Mouse (Mus musculus): ENCODE data around the gene Bpnt1. TPM values are rescaled to one million over a fixed set of nuclear protein-coding genes. Genes with fewer than 3 reads are reported as not detected.

Gene Bpnt1
- 33.9 and 43.2 TPM in 2 replicates for polyA plus RNA-seq (2015; fragmentation: Nextera tagmentation; extraction: Ambion mirVana)

DNA sequence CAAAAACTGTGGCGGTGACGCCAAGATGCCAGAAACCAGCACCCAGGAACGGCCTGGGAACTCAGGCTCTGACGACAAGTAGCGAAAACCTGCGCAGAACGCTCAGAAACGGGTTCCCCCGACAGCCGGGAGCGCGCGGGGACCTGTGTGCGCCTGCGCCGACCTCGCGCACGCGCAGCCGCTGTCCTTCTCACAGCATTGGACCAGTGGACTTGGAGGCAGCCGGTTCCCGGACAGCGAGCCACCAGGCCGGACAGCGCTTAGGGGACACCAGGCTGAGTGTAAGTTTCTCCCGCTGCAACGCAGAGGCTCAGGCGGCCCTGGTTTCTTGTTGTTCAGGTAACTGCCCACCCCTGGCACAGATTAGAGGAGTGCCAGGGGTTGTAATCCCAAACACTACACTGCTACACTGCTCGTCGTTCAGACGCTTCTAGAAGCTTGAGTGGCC, at the start of gene Bpnt1:
Bpnt1 (plus strand) TSS at position 167 of the 448 bp plus-strand sequence.
- no peaks in the 10 kb centered on the region for H3K27me3 ChIP-seq (replicated peaks; ENCODE audit: control insufficient read depth, insufficient read depth, low read length)
- no peaks in the 10 kb centered on the region for H3K9me3 ChIP-seq (ENCODE audit: control insufficient read depth, low read length)
- peak within 1 kb of the TSS; percentile 89 for H3K27ac ChIP-seq (ENCODE audit: low read length)
- H3K4me2 ChIP-seq (ENCODE audit: low read length), result peak within 1 kb of the TSS; percentile 68
- peak; percentile 84 for ATAC-seq
- WGBS, result 0% methylated on average over 32 of the region's 32 CpGs
- H3K4me3 ChIP-seq (replicated peaks; ENCODE audit: low read length), result peak within 1 kb of the TSS; percentile 91
- H3K4me1 ChIP-seq (replicated peaks; ENCODE audit: control insufficient read depth, insufficient read depth, low read length), result peaks cover 26% of the 10 kb centered on the region
- peak within 1 kb of the TSS; percentile 89 for H3K9ac ChIP-seq (replicated peaks; ENCODE audit: low read depth, low read length)
- H3K36me3 ChIP-seq (ENCODE audit: control insufficient read depth, insufficient read depth), result no peaks in the 10 kb centered on the region

DNA sequence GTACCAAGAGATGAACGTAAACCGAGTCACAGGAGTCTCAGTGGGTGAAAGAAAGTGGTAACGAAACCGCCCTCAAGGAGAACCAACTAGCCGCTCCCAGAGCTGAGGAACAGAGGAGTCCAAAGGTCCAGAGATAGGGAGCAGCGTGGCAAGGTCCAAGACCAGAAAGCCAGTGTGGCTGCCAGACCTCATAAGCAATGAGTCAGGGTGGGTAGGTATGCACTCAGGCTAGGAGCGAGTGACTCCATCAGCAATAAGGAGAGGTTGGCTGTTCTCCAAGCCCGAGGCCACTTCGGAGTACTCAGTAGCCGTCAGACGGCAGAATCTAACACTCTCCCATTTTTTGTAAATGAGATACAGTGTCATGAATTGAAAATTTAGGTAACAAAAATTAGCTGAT, 49.1 kb upstream of the Bpnt1 start:
- H3K9ac ChIP-seq (replicated peaks; ENCODE audit: low read depth, low read length), result no peak overlapping the region
- no peak overlapping the region for H3K27ac ChIP-seq (ENCODE audit: low read length)
- no peaks in the 10 kb centered on the region for H3K27me3 ChIP-seq (replicated peaks; ENCODE audit: control insufficient read depth, insufficient read depth, low read length)
- H3K4me1 ChIP-seq (replicated peaks; ENCODE audit: control insufficient read depth, insufficient read depth, low read length), result peaks cover 11% of the 10 kb centered on the region
- WGBS, result 87% methylated on average over 11 of the region's 11 CpGs
- peaks cover 38% of the 10 kb centered on the region for H3K36me3 ChIP-seq (ENCODE audit: control insufficient read depth, insufficient read depth)
- no peaks in the 10 kb centered on the region for H3K9me3 ChIP-seq (ENCODE audit: control insufficient read depth, low read length)
- H3K4me2 ChIP-seq (ENCODE audit: low read length), result no peak overlapping the region
- no peak for ATAC-seq
- no peak overlapping the region for H3K4me3 ChIP-seq (replicated peaks; ENCODE audit: low read length)

DNA sequence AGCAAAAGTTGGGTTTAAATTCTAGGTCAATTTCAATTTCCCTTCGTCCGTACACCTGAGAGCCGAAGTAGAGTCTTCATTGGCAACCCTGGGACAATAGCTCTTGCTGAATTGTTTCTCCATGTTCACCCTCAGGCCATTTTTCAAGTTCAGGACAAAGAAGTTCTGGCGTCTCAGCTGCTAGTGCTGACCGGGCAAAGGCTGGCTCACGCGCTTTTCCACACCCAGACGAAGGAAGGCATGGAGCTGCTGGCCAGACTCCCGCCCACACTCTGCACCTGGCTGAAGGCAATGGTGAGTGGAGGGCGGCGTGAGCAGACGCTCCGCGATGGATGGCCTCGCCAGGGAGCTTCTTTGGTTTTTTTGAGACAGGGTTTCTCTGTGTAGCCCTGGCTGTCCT, 48.7 kb upstream of the Bpnt1 start:
- WGBS, result 92% methylated on average over 15 of the region's 15 CpGs
- no peak overlapping the region for H3K4me2 ChIP-seq (ENCODE audit: low read length)
- no peak for ATAC-seq
- no peak overlapping the region for H3K9ac ChIP-seq (replicated peaks; ENCODE audit: low read depth, low read length)
- peaks cover 11% of the 10 kb centered on the region for H3K4me1 ChIP-seq (replicated peaks; ENCODE audit: control insufficient read depth, insufficient read depth, low read length)
- peaks cover 37% of the 10 kb centered on the region for H3K36me3 ChIP-seq (ENCODE audit: control insufficient read depth, insufficient read depth)
- no peak overlapping the region for H3K4me3 ChIP-seq (replicated peaks; ENCODE audit: low read length)
- H3K9me3 ChIP-seq (ENCODE audit: control insufficient read depth, low read length), result no peaks in the 10 kb centered on the region
- no peaks in the 10 kb centered on the region for H3K27me3 ChIP-seq (replicated peaks; ENCODE audit: control insufficient read depth, insufficient read depth, low read length)
- no peak overlapping the region for H3K27ac ChIP-seq (ENCODE audit: low read length)

DNA sequence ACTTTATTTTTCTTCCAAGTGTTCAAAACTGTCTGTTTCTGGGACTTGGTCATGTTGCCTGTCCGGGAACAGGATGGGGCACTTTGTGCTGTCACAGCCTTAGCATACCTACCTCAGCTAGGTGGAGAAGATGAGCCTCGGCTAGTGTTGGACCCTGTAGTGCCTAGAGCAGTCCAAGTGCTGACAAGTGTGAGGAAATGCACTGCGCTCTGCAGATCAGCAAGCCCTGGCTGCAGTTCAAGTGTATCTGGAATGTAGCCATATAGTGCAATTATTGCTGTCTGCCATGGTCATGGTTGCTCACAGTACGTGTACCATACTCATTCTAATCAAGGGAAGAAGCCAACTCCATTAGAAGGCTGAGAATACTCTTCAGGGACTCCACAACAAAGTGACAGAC, 47.2 kb upstream of the Bpnt1 start:
- no peak overlapping the region for H3K4me2 ChIP-seq (ENCODE audit: low read length)
- peaks cover 11% of the 10 kb centered on the region for H3K4me1 ChIP-seq (replicated peaks; ENCODE audit: control insufficient read depth, insufficient read depth, low read length)
- H3K4me3 ChIP-seq (replicated peaks; ENCODE audit: low read length), result no peak overlapping the region
- H3K9ac ChIP-seq (replicated peaks; ENCODE audit: low read depth, low read length), result no peak overlapping the region
- WGBS, result 40% methylated on average over 4 of the region's 4 CpGs
- H3K27ac ChIP-seq (ENCODE audit: low read length), result peak overlapping the region; percentile 48
- H3K9me3 ChIP-seq (ENCODE audit: control insufficient read depth, low read length), result no peaks in the 10 kb centered on the region
- peaks cover 35% of the 10 kb centered on the region for H3K36me3 ChIP-seq (ENCODE audit: control insufficient read depth, insufficient read depth)
- H3K27me3 ChIP-seq (replicated peaks; ENCODE audit: control insufficient read depth, insufficient read depth, low read length), result no peaks in the 10 kb centered on the region
- ATAC-seq, result peak; percentile 89

DNA sequence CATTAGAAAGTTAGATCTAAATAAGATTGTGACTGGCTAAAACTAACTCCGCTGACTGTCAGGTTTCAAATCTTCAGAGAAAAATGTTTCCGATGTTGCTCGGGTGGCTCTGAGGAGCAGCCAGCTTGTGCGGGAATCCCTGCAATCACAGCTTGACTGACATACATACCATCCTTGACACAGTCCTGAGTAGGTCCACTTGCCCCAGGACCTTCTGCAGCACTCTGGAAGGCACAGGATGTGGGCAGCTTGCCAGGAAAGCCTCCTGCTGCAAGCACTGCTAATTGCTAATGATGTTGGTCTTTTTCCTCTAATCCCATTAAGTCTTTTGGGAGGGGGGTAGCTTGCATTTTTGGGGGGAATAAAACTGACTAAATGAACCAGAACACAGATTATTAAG, 46.8 kb upstream of the Bpnt1 start:
- Histone ChIP-seq H3K27ac (ENCODE audit: low read length) (peak overlapping the region; percentile 48), H3K4me2 (ENCODE audit: low read length) (no peak overlapping the region), H3K9ac (replicated peaks; ENCODE audit: low read depth, low read length) (no peak overlapping the region), H3K9me3 (ENCODE audit: control insufficient read depth, low read length) (no peaks in the 10 kb centered on the region), H3K4me1 (replicated peaks; ENCODE audit: control insufficient read depth, insufficient read depth, low read length) (peaks cover 11% of the 10 kb centered on the region), H3K36me3 (ENCODE audit: control insufficient read depth, insufficient read depth) (peaks cover 35% of the 10 kb centered on the region), H3K4me3 (replicated peaks; ENCODE audit: low read length) (no peak overlapping the region), H3K27me3 (replicated peaks; ENCODE audit: control insufficient read depth, insufficient read depth, low read length) (no peaks in the 10 kb centered on the region)
- peak; percentile 85 for ATAC-seq
- 56% methylated on average over 4 of the region's 4 CpGs for WGBS

DNA sequence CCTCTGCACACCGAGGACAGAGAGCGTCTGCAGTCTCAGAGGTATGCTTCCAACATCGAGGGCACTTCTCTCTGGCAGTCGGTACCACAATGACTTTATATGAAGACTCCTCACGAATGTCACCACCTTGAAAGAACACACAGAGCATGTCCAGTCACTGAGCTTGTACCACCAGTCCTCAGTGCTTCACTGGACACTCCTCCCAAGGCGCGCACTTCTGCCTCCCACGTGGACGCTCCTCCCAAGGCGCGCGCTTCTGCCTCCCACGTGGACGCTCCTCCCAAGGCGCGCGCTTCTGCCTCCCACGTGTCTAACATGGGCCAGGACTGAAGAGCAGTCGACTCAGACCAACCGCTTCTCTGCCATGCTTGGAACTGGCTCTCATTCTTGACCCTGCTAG, 44.9 kb upstream of the Bpnt1 start:
- H3K4me1 ChIP-seq (replicated peaks; ENCODE audit: control insufficient read depth, insufficient read depth, low read length), result peaks cover 11% of the 10 kb centered on the region
- H3K9me3 ChIP-seq (ENCODE audit: control insufficient read depth, low read length), result no peaks in the 10 kb centered on the region
- H3K4me2 ChIP-seq (ENCODE audit: low read length), result no peak overlapping the region
- WGBS, result 94% methylated on average over 20 of the region's 20 CpGs
- no peak overlapping the region for H3K9ac ChIP-seq (replicated peaks; ENCODE audit: low read depth, low read length)
- H3K27me3 ChIP-seq (replicated peaks; ENCODE audit: control insufficient read depth, insufficient read depth, low read length), result no peaks in the 10 kb centered on the region
- no peak overlapping the region for H3K4me3 ChIP-seq (replicated peaks; ENCODE audit: low read length)
- H3K27ac ChIP-seq (ENCODE audit: low read length), result no peak overlapping the region
- no peak for ATAC-seq
- H3K36me3 ChIP-seq (ENCODE audit: control insufficient read depth, insufficient read depth), result peaks cover 32% of the 10 kb centered on the region

GRCm38 (mm10) chr1:185289231-185289630, 42.7 kb upstream of the Bpnt1 start:
- Histone ChIP-seq H3K4me3 (replicated peaks; ENCODE audit: low read length) (no peak overlapping the region), H3K36me3 (ENCODE audit: control insufficient read depth, insufficient read depth) (peaks cover 31% of the 10 kb centered on the region), H3K27ac (ENCODE audit: low read length) (no peak overlapping the region), H3K4me2 (ENCODE audit: low read length) (no peak overlapping the region), H3K4me1 (replicated peaks; ENCODE audit: control insufficient read depth, insufficient read depth, low read length) (peaks cover 9% of the 10 kb centered on the region), H3K27me3 (replicated peaks; ENCODE audit: control insufficient read depth, insufficient read depth, low read length) (no peaks in the 10 kb centered on the region), H3K9me3 (ENCODE audit: control insufficient read depth, low read length) (no peaks in the 10 kb centered on the region), H3K9ac (replicated peaks; ENCODE audit: low read depth, low read length) (no peak overlapping the region)
- 75% methylated on average over 5 of the region's 5 CpGs for WGBS
- ATAC-seq, result no peak

DNA sequence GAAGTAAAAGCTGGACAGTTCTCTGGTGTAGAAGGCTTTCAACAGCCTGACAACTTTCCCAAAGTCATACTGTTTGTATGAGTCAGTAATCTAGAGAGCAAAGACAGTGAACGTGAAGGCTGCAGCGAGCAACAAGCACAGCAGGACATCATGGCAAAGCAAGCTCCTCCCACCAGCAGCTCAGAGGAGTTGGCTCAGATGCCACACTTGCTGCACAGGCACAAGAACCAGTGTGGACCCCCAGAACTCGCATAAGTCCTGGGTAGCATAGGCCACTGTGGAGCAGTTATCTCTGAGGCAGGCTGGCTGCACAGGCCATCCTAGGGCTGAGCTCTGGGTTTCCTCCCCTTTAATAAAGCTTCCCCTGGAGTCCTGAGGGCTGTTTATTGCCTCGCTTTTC, 40.6 kb upstream of the Bpnt1 start:
- no peak for ATAC-seq
- peaks cover 28% of the 10 kb centered on the region for H3K36me3 ChIP-seq (ENCODE audit: control insufficient read depth, insufficient read depth)
- 66% methylated on average over 4 of the region's 4 CpGs for WGBS
- no peak overlapping the region for H3K9ac ChIP-seq (replicated peaks; ENCODE audit: low read depth, low read length)
- no peak overlapping the region for H3K4me3 ChIP-seq (replicated peaks; ENCODE audit: low read length)
- no peak overlapping the region for H3K27ac ChIP-seq (ENCODE audit: low read length)
- no peak overlapping the region for H3K4me2 ChIP-seq (ENCODE audit: low read length)
- no peaks in the 10 kb centered on the region for H3K27me3 ChIP-seq (replicated peaks; ENCODE audit: control insufficient read depth, insufficient read depth, low read length)
- no peaks in the 10 kb centered on the region for H3K9me3 ChIP-seq (ENCODE audit: control insufficient read depth, low read length)
- no peaks in the 10 kb centered on the region for H3K4me1 ChIP-seq (replicated peaks; ENCODE audit: control insufficient read depth, insufficient read depth, low read length)

DNA sequence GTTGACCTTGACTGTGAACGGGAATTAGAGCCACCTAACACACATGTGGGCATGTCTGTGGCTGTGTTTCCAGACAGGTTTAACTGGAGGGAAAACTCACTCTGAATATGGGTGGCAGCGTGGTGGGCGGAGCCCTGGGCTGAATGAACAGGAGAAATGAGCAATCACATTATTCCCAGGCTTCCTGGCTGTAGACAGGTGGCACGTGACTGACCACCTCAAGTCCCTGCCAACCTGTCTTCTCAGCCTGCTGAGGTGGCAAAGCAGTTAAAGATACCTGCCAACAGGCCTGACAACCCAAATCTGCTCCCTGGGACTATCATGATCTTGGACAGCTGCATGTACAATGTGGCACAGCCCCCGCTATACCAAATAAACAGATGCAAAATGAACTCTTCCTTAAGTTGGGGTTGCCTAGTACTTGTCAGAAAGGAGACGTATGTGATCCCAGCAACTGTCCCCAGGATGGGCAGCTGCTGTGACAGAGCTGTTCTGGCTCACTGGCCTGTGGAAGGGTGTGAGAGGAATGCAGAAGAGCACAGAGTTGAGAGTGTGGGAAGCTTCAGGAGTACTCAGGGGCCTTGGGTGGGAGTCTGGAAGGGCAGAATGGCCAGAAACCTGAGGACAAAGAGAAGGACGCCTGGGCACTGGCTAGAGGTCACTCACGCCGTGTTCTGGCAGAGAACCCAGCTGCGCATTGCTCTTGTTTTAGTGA, 39.1 kb upstream of the Bpnt1 start:
- H3K36me3 ChIP-seq (ENCODE audit: control insufficient read depth, insufficient read depth), result peaks cover 26% of the 10 kb centered on the region
- ATAC-seq, result no peak
- H3K9me3 ChIP-seq (ENCODE audit: control insufficient read depth, low read length), result no peaks in the 10 kb centered on the region
- H3K9ac ChIP-seq (replicated peaks; ENCODE audit: low read depth, low read length), result no peak overlapping the region
- no peak overlapping the region for H3K4me2 ChIP-seq (ENCODE audit: low read length)
- 85% methylated on average over 10 of the region's 10 CpGs for WGBS
- H3K4me3 ChIP-seq (replicated peaks; ENCODE audit: low read length), result no peak overlapping the region
- H3K27me3 ChIP-seq (replicated peaks; ENCODE audit: control insufficient read depth, insufficient read depth, low read length), result no peaks in the 10 kb centered on the region
- H3K27ac ChIP-seq (ENCODE audit: low read length), result no peak overlapping the region
- no peaks in the 10 kb centered on the region for H3K4me1 ChIP-seq (replicated peaks; ENCODE audit: control insufficient read depth, insufficient read depth, low read length)

All from forebrain, embryonic 16.5 days (tissue).